ENCODE assay signal across 8 mouse cellular contexts in the genomic region with DNA sequence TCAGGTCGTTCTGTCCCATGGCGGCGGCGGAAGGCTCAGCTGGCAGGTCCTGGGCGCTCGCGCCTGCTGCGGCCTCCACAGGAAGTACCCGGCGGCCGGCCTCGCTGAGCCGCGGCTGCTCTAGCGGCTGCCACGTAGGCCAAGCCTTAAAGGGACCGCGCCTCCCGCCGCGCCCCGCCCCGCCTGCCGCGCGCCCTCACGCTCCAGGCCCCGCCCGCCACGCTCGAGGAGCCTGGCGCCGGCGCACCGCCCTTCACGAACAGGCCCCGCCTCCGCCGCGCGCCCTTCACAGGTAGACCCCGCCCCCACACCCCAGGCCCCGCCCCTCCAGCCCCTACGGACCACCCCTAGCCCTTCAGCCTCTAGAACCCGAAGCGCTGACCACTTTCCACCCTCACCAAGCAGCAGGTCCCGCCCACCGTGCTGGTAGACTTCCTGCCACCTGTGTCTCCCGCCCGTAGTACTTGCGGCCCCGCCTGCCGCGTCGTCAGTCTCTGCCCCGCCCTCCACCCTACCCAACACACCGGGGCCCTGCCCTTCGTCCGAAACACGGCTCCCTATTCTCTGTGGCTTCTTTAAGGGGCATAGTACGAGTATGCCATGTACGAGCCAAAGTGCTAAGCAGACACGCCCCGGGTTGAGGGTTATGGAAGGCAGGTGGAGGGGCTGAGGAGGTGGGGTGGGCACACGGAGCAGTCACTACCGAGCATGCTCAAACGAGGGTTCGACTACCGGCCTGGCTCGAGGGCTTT. TPM values are rescaled to one million over a fixed set of nuclear protein-coding genes. Genes with fewer than 3 reads are reported as not detected.
DNase-seq lines count a peak whose midpoint lies in the region; ATAC-seq and TF ChIP-seq lines count a peak whose summit lies in the region.

TSS of gene Surf4 (minus strand) at position 625 of the 752 bp plus-strand sequence.
TSS of gene Stkld1 (plus strand) at position 744 of the 752 bp plus-strand sequence.

- WGBS in hindbrain, embryonic 12.5 days: 1% methylated on average over 46 of the region's 70 CpGs

- peak; percentile 37 for DNase-seq in Patski (ENCODE audit: low read depth, low spot score)
- DNase-seq in cerebellum, postnatal 10 days: peak; percentile 96 to 97
- DNase-seq in frontal cortex, postnatal 10 days (ENCODE audit: low spot score in 2 of 2): peak; percentile 82 to 89
- peak; percentile 86 to 91 for DNase-seq in layer of hippocampus, postnatal 14 days (ENCODE audit: low spot score in 2 of 2)
- peak; percentile 94 for DNase-seq in lung, postnatal 10 days
- DNase-seq in ovary, postnatal 14 days (ENCODE audit: low spot score): peak; percentile 86
- DNase-seq in thymus, postnatal 10 days (ENCODE audit: low spot score in 2 of 2): peak; percentile 94

- peak within 1 kb of the TSS; percentile 70 for H3K4me3 ChIP-seq in hindbrain, embryonic 12.5 days

- POLR2A ChIA-PET in Patski (lab: Charles Lee): no interaction called here

- no peaks in the 10 kb centered on the region for H3K9me3 ChIP-seq in hindbrain, embryonic 12.5 days (replicated peaks)

- CTCF ChIA-PET in Patski (lab: Charles Lee): no interaction called here

- no peaks in the 10 kb centered on the region for H3K27me3 ChIP-seq in Patski
- H3K27me3 ChIP-seq in hindbrain, embryonic 12.5 days: no peaks in the 10 kb centered on the region

- H3K9ac ChIP-seq in hindbrain, embryonic 12.5 days: peak within 1 kb of the TSS; percentile 98

- peaks cover 21% of the 10 kb centered on the region for H3K4me1 ChIP-seq in hindbrain, embryonic 12.5 days

- H3K27ac ChIP-seq in hindbrain, embryonic 12.5 days: peak within 1 kb of the TSS; percentile 76

- H3K4me2 ChIP-seq in hindbrain, embryonic 12.5 days (replicated peaks): peak within 1 kb of the TSS; percentile 77

- peak; percentile 92 for ATAC-seq in Patski
- ATAC-seq in hindbrain, embryonic 12.5 days (ENCODE audit: low FRiP score): peak; percentile 95

- TF ChIP-seq CTCF in Patski (IDR thresholded peaks at IDR 0.05): no peak

- peaks cover 23% of the 10 kb centered on the region for H3K36me3 ChIP-seq in hindbrain, embryonic 12.5 days

- in situ Hi-C loops in Patski (cut with MboI; ENCODE audit: low pct_unique_long_range_greater_than_20kb): no loop called here

RNA-seq across cellular contexts. Expression of gene Surf4, which starts in this region (rescaled TPM):
- polyA plus RNA-seq in Patski (2021): 181 TPM
- polyA plus RNA-seq in hindbrain, embryonic 12.5 days (2016; fragmentation: Nextera tagmentation; extraction: Ambion mirVana): 154 and 156 TPM in 2 replicates
- 10 to 100 TPM; 60.2 to 61.7 TPM for total RNA-seq in layer of hippocampus, postnatal 14 days (2021)

RNA-seq across cellular contexts. Expression of gene Stkld1, which starts in this region (rescaled TPM):
- polyA plus RNA-seq in Patski (2021): 0.06 TPM
- polyA plus RNA-seq in hindbrain, embryonic 12.5 days (2016; fragmentation: Nextera tagmentation; extraction: Ambion mirVana): 0.17 and 0.22 TPM in 2 replicates
- total RNA-seq in layer of hippocampus, postnatal 14 days (2021): under 1 TPM; 0.17 to 0.18 TPM

Comparison
In these comparisons a context has a peak if more than half of its experiments do, and no peak if none do; other contexts are left out.
1. Peak in every context shown above with its lines: DNase-seq, ATAC-seq, H3K4me3 ChIP-seq and H3K27ac ChIP-seq.
2. DNase-seq: peak in every context shown above with its lines; median percentile 96 in cerebellum, postnatal 10 days; 94 in lung, postnatal 10 days; 94 in thymus, postnatal 10 days; 88 in layer of hippocampus, postnatal 14 days; 86 in ovary, postnatal 14 days; 86 in frontal cortex, postnatal 10 days; 37 in Patski.